Mouse (Mus musculus): ENCODE measurements at regions not wholly inside any gene's neighbourhood (a gene's known extent, or its start where the extent isn't known, plus 50 kb on each side); places are given as distances from the start of the nearest gene placed in this dataset.

- DNase-seq = no peak
Observed at GRCm38 (mm10) chr16:26302045-26302444, 69.6 kb downstream of the Cldn1 start.

GRCm38 (mm10) chr16:26291692-26292091, 79.9 kb downstream of the Cldn1 start:
- no peak for DNase-seq

GRCm38 (mm10) chr16:26285627-26286026, 86.0 kb downstream of the Cldn1 start:
- DNase-seq = no peak

GRCm38 (mm10) chr16:26284713-26285112, 86.9 kb downstream of the Cldn1 start:
- DNase-seq = no peak

GRCm38 (mm10) chr16:26282418-26282817, 89.2 kb downstream of the Cldn1 start:
- no peak for DNase-seq

- no peak for DNase-seq
Observed at GRCm38 (mm10) chr16:26281496-26281895, 90.1 kb downstream of the Cldn1 start.

GRCm38 (mm10) chr16:26276789-26277188, 94.9 kb downstream of the Cldn1 start:
- DNase-seq = no peak

- no peak for DNase-seq
Observed at GRCm38 (mm10) chr16:26252824-26253223, 118.8 kb downstream of the Cldn1 start.

- DNase-seq = no peak
Observed at GRCm38 (mm10) chr16:26251698-26252097, 119.9 kb downstream of the Cldn1 start.

GRCm38 (mm10) chr16:26251027-26251426, 120.6 kb downstream of the Cldn1 start:
- DNase-seq = no peak

- no peak for DNase-seq
Observed at GRCm38 (mm10) chr16:26248939-26249338, 122.7 kb downstream of the Cldn1 start.

GRCm38 (mm10) chr16:26247926-26248325, 123.7 kb downstream of the Cldn1 start:
- no peak for DNase-seq

- no peak for DNase-seq
Observed at GRCm38 (mm10) chr16:26235239-26235638, 129.7 kb upstream of the P3h2 start.

GRCm38 (mm10) chr16:26234113-26234512, 128.5 kb upstream of the P3h2 start:
- no peak for DNase-seq

GRCm38 (mm10) chr16:26231110-26231509, 125.5 kb upstream of the P3h2 start:
- DNase-seq = no peak

GRCm38 (mm10) chr16:26211418-26211817, 105.8 kb upstream of the P3h2 start:
- no peak for DNase-seq

GRCm38 (mm10) chr16:26199125-26199524, 93.5 kb upstream of the P3h2 start:
- DNase-seq = no peak

GRCm38 (mm10) chr16:26196345-26196744, 90.8 kb upstream of the P3h2 start:
- no peak for DNase-seq

- no peak for DNase-seq
Observed at GRCm38 (mm10) chr16:26185288-26186281, 80.0 kb upstream of the P3h2 start.

GRCm38 (mm10) chr16:26184647-26185262, 79.2 kb upstream of the P3h2 start:
- DNase-seq = no peak

- no peak for DNase-seq
Observed at GRCm38 (mm10) chr16:26183530-26183929, 77.9 kb upstream of the P3h2 start.

- no peak for DNase-seq
Observed at GRCm38 (mm10) chr16:26181716-26182115, 76.1 kb upstream of the P3h2 start.

- no peak for DNase-seq
Observed at GRCm38 (mm10) chr16:26171441-26171840, 65.9 kb upstream of the P3h2 start.

- no peak for DNase-seq
Observed at GRCm38 (mm10) chr16:26169382-26169781, 63.8 kb upstream of the P3h2 start.
